Mouse (Mus musculus): ENCODE results near the gene Slc25a21.
A peak's percentile ranks its signal among the peaks of the same experiment; 100 is the strongest.
"Not testable (repeated sequence)": the region's sequence is repeated elsewhere in the genome, so short reads cannot be mapped to it uniquely, and the experiment has no call there.

Gene Slc25a21

GRCm38 (mm10) chr12:57197363-57198026, at the start of gene Slc25a21:
TSS of gene Slc25a21 (minus strand) at chr12:57197472.
- no peak for DNase-seq (ENCODE audit: low spot score in 2 of 2)

GRCm38 (mm10) chr12:57243671-57244495, 46.6 kb upstream of the Slc25a21 start:
- no peak for DNase-seq (ENCODE audit: low spot score in 2 of 2)

GRCm38 (mm10) chr12:57233386-57233785, 36.1 kb upstream of the Slc25a21 start:
- no peak for DNase-seq (ENCODE audit: low spot score in 2 of 2)

- no peak for DNase-seq (ENCODE audit: low spot score in 2 of 2)
These were observed 34.0 kb upstream of the Slc25a21 start for GRCm38 (mm10) chr12:57231085-57231875.

GRCm38 (mm10) chr12:57230192-57230706, 33.0 kb upstream of the Slc25a21 start, which contains the start of the genes Prps1l3 and Mipol1:
TSS of gene Prps1l3 (plus strand) at chr12:57230412.
TSS of gene Mipol1 (plus strand) at chr12:57230427.
- DNase-seq (ENCODE audit: low spot score in 2 of 2): peak; percentile 68 to 73

- DNase-seq (ENCODE audit: low spot score in 2 of 2): no peak
These were observed 32.4 kb upstream of the Slc25a21 start for GRCm38 (mm10) chr12:57229703-57230102.

- no peak for DNase-seq (ENCODE audit: low spot score in 2 of 2)
These were observed 30.5 kb upstream of the Slc25a21 start for GRCm38 (mm10) chr12:57227776-57228175.

GRCm38 (mm10) chr12:57226411-57226810, 29.1 kb upstream of the Slc25a21 start:
- no peak for DNase-seq (ENCODE audit: low spot score in 2 of 2)

GRCm38 (mm10) chr12:57212463-57212862, 15.2 kb upstream of the Slc25a21 start:
- not testable (repeated sequence) for DNase-seq (ENCODE audit: low spot score in 2 of 2)

- DNase-seq (ENCODE audit: low spot score in 2 of 2): no peak
These were observed 14.4 kb upstream of the Slc25a21 start for GRCm38 (mm10) chr12:57211353-57212311.

GRCm38 (mm10) chr12:57204276-57204851, 7.1 kb upstream of the Slc25a21 start:
- no peak for DNase-seq (ENCODE audit: low spot score in 2 of 2)

GRCm38 (mm10) chr12:57201901-57202300, 4.6 kb upstream of the Slc25a21 start:
- no peak for DNase-seq (ENCODE audit: low spot score in 2 of 2)

GRCm38 (mm10) chr12:57199427-57199826, 2.2 kb upstream of the Slc25a21 start:
- DNase-seq (ENCODE audit: low spot score in 2 of 2): no peak

- no peak for DNase-seq (ENCODE audit: low spot score in 2 of 2)
These were observed 997 bp upstream of the Slc25a21 start for GRCm38 (mm10) chr12:57198269-57198668.

GRCm38 (mm10) chr12:57196608-57197362, 487 bp downstream of the Slc25a21 start:
- no peak for DNase-seq (ENCODE audit: low spot score in 2 of 2)

GRCm38 (mm10) chr12:57196286-57196607, 1.0 kb downstream of the Slc25a21 start:
- no peak for DNase-seq (ENCODE audit: low spot score in 2 of 2)

GRCm38 (mm10) chr12:57194609-57195008, 2.7 kb downstream of the Slc25a21 start:
- no peak for DNase-seq (ENCODE audit: low spot score in 2 of 2)

- DNase-seq (ENCODE audit: low spot score in 2 of 2): no peak
These were observed 10.2 kb downstream of the Slc25a21 start for GRCm38 (mm10) chr12:57187032-57187431.

GRCm38 (mm10) chr12:57186126-57186525, 11.1 kb downstream of the Slc25a21 start:
- DNase-seq (ENCODE audit: low spot score in 2 of 2): no peak

- no peak for DNase-seq (ENCODE audit: low spot score in 2 of 2)
These were observed 11.8 kb downstream of the Slc25a21 start for GRCm38 (mm10) chr12:57185475-57185874.

All from frontal cortex, postnatal 25 days (tissue).